Mouse (Mus musculus) gastrocnemius, adult 8-10 months (tissue): ENCODE measurements around the gene Eif3d. TPM values are rescaled to one million over a fixed set of nuclear protein-coding genes. Genes with fewer than 3 reads are reported as not detected.
A peak's percentile ranks its signal among the peaks of the same experiment; 100 is the strongest.
"Not testable (repeated sequence)": the region's sequence is repeated elsewhere in the genome, so short reads cannot be mapped to it uniquely, and the experiment has no call there.

ENCODE experiments used
- DNase-seq, 2 experiments: peaks; one replicate each; pipeline ENCODE4 v3.0.0; 2022; ENCODE audit warnings: low spot score in 2 of 2
- total RNA-seq, 4 experiments: library from RNA; stranded (reverse); gene quantifications; 2 replicates each; pipeline ENCODE4 v1.2.4; 2022

Gene Eif3d
- total RNA-seq = 10 to 100 TPM; 51.7 to 65.7 (median 53.8) TPM

DNA sequence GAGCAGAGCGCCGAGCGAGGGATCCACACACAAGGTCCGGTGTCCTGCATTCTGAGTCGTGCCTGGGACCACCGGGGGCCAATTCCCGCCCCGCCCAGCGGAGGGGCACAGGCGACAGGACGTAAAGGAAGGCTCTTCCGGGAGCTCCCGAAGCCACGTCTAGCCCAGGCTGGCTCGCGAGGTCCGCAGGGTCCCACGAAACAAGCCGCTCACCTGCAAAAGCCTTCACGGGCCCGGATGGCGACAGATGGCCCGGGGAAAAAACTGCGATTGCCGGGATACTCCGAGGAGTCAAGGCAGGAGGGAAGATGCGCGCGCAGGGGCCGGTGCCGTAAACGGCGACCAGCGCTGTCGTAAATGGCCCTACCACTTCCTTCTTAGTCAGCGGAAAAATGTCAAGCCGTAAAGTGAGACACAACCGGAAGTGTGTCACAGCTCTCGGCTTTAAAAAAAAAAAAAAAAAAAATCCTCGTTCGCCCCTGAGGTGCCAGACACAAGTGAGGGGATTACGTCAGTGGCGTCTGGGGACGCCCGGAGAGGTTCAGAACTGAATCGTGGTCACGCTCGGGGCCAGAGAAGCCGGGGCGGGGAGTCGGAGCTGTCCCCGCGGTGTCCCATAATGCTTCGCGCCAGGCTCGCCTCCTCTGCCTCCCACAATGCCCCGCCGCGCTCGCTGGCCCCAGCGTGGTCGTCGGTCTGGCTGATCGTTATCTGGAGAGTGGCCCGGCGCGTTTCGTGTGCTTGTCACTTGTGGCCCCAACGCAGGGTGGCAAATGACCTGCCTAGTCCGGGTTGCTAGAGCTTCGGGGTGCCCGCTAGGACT lies at the start of gene Eif3d:
Eif3d (minus strand) TSS at position 344 of the 823 bp plus-strand sequence.
- DNase-seq = peak; percentile 96 to 97

- no peak for DNase-seq
These were observed 43.4 kb upstream of the Eif3d start for GRCm38 (mm10) chr15:78014046-78014445.

- not testable (repeated sequence) for DNase-seq
These were observed 37.6 kb upstream of the Eif3d start for GRCm38 (mm10) chr15:78008206-78008605.

- no peak for DNase-seq
These were observed 33.3 kb upstream of the Eif3d start for GRCm38 (mm10) chr15:78003929-78004328.

DNA sequence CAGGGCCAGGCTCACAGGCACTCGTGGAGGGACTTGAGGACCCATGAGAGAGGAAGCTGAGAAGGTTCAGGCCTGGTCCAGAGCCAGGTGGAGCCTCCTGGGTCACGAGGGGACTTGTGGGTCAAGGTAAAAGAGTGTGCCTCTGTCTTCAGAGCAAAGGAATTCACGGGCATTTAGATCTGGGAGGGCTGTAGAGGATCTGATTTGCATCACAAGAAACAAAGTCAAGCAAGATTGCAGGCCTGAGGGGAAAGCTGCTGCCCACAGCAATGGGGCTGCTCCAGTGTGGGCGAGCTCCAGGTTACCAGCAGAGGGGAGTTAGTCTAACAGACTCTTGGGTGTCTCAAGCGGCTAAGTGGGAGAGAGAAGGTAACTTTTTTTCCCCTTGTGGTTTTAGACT lies 30.8 kb upstream of the Eif3d start:
- DNase-seq = no peak

GRCm38 (mm10) chr15:77988541-77988940 lies 17.9 kb upstream of the Eif3d start:
- DNase-seq = no peak

GRCm38 (mm10) chr15:77983391-77983790 lies 12.8 kb upstream of the Eif3d start:
- DNase-seq = no peak

DNA sequence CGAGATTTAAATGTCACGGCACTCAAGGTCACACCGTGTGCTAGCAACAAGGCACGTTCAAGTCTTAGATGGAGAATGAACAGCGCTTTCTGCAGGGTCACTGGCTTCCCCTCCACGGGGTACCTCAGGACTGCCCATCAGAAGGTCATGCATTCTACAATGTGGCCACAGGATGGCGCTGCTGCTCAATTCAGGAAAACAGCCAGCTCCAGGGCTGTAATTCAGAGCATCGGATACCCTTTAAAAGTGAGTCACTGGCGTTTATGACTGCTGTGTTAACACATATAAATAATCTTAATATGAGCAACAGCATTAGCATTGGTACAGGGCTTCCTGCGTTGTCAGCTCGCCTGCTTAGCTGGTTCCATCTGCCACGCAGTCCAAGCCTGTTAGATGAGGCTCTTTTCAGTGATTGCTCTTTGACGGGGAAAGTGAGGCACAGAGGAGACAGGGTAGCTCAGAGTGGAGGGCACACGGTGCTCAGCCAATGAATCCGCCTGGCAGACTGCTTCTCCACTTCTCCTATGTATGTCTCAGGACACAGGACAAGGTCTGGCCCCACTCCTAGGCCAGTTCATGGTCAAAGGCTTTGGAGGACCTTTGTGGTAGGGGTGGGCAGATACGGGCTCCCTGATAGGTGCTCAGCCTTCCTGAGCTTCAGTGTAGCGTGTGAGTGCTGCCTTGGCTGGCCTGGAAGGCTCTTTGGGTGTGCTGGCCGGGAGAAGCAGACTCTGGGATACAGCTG lies 11.8 kb upstream of the Eif3d start:
- peak; percentile 9 to 24 for DNase-seq

DNA sequence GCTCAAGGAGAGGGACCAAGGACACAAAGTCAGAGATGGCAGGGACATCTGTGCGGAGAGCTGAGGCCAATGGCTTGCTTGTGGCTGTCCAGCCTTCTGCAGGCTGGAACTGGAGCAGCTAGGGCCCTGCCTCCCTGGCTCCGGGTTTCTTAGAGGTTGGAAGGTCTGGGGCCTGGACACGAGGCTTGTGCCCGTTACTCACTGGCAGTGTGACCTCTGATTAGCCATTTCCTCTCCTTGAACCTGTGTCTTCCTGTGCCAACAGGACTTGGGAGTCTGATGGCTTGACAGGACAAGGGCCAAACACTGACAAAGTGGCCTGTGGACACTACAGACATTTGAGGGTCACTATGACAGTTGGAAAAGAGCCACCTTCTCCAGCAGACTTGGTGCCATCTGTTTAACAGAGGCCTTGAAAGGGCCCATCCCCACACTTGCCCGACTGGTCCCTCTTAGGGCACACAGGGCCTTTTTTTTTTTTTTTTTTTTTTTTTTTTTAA lies 10.6 kb upstream of the Eif3d start:
- no peak for DNase-seq

DNA sequence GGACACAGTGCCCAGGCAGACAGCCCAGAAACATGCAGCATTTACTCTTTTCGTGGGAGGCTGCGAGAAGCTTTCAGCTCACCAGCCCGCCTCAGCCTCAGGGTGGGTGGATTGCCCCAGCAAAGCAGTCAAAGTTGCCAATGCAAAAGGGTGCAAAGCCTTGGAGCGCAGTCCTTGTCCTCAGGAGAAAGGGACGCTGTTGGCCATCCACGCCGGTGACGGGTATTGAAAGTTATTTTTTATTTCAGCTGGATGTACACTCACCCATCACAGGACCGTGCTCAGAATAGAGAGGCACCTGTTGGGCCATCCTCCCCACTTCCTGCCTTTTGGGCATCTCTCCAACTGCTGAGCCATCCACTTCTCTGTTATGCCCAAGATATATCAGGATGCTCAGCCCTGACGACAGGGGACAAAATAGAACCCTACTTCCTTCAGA lies 8.8 kb upstream of the Eif3d start:
- DNase-seq = no peak

DNA sequence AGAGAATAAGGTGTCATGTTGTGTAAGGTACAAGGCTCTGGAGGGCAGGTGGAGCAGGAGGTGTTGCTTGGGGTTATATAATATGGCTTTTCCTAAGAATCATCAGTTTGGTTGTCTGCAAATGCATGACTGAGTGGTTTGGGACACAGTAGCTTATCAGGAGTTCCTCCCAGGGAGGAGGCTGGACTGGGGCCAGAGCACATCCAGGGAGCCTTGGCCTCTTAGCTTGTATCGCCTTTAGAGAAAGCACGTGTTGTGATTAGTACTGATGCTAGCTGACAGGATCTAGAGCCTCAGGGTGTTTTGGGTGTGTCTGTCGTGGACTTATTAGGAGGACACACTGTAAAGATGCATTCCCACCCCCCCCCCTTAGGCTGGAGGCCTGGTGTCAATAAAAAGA lies 7.0 kb upstream of the Eif3d start:
- no peak for DNase-seq

DNA sequence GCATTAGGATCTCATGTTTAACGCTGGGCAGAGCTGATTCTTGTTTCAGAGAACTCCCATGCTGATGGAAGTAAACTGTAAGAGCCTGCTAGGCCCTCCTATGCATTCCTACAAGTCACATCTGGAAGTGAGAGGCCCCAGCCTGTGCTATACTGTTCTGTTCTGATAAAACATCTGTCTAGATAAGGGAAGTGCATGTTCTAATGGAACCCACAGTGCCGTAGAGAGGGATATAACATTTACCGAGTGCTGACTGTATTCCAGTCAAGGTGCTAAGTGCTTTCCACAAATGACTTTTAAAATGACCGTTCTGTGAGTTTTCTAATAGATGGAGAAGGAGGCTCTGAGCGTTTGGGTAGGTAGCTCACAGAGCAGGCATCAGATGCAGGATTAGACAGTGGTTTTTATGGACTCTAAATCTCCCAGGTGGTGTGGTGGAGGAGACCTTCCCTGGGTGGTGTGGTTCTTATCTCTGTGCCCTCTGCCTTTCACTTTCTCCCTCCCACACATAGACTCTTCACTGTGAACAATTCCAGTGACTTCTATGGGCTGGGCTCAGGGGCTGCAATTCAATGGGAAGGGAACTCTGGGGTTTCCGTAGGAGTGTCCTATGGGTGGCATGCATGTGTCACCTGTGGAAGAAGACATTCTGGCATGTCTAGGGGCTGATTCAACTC lies 3.7 kb upstream of the Eif3d start:
- no peak for DNase-seq

DNA sequence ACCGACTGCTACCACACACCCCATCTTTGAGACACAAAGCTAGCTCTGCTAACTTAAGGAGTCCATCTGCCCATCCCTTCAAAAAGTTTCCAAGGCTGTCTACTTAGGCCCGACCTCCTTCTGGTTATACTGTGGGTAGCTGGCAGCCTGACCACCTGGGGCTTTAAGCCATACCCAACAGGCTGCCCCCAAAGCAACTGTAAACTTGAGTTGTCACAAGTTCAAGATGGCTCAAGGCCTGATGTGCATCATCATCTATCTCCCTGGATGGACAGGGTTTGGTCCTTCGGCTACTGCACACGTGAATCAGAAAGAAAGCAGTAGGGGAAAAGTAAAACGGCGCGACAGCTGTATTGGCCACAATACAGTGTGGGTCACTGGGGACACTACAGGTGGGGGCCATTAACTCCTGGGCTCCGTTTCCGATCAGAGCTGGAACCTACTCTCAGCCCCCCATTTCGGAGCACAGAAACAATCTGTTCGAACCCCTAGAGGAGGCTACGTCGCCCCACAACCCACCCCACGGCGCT lies 608 bp downstream of the Eif3d start:
- no peak for DNase-seq

- no peak for DNase-seq
These were observed 5.5 kb downstream of the Eif3d start for GRCm38 (mm10) chr15:77965117-77965528.

DNA sequence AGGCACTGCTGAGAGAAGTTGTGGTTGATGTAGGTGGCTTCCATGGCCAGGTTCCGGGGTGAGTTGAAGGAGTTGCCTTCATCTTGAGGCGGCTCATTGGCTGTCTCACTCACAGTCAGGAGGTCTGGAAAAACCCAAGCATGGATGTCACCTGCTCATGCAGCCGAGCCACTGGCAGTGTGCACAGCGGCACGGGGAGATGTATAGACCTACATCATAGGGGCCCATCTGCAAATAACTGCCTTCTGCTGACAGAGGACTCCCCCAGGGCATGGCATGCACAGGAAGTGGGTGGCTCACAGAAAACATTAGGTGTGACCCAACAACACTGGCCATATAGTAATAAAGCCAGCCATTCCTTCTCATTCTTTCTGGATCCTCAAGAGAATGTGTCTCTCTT lies 8.2 kb downstream of the Eif3d start:
- DNase-seq = no peak

DNA sequence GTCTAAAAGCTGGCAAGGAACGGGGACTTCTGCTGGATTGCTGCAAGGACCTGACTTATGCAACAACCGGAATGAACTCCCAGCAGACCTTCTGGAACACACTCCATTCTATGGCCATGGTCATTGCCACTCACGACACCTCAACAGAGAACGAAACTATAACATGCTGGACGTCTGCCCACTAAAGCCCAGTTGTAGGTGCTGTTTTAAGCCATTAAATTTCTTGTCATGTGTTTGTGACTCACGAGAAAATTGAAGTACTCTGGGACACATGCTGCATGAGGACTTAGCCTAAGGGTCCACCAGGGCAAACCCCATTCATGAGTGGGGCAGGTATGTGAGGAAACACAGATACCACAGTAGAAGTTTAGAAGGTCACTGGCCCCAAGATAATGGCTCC lies 9.9 kb downstream of the Eif3d start:
- no peak for DNase-seq

DNA sequence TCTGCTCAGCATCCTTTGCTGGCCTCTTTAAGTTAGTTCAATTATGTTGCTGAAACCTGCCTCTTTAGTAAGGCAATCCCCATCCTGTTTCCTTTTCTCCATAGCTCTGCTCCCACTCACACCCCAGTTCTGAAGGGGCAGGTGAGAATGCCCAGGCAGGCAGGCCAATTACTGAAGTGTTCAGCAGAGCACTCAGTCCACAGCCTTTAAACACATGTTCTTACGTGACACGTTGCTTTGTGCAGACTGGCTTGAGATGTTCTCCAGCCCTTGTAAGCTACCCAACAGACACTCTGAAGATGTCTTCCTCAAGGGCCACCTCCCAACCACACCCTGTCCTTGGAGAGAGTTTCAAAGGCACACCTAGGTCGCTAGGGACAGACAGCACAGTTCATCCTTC lies 12.5 kb downstream of the Eif3d start:
- DNase-seq = no peak

GRCm38 (mm10) chr15:77957625-77958024 lies 13.0 kb downstream of the Eif3d start:
- DNase-seq = no peak

GRCm38 (mm10) chr15:77956404-77956901 lies 14.2 kb downstream of the Eif3d start, which contains the start of gene Foxred2:
Foxred2 (minus strand) TSS chr15:77956722.
- peak; percentile 61 to 64 for DNase-seq

GRCm38 (mm10) chr15:77955440-77956403 lies 14.9 kb downstream of the Eif3d start:
- no peak for DNase-seq
